Mouse (Mus musculus) embryo, embryonic 11.5 days (tissue): ENCODE data around the gene Mrpl4.

Experiments used
- DNase-seq: peaks from one replicate; pipeline ENCODE4 v3.0.0-alpha.2; 2012; ENCODE audit warnings: low read depth, low spot score

Gene Mrpl4

DNA sequence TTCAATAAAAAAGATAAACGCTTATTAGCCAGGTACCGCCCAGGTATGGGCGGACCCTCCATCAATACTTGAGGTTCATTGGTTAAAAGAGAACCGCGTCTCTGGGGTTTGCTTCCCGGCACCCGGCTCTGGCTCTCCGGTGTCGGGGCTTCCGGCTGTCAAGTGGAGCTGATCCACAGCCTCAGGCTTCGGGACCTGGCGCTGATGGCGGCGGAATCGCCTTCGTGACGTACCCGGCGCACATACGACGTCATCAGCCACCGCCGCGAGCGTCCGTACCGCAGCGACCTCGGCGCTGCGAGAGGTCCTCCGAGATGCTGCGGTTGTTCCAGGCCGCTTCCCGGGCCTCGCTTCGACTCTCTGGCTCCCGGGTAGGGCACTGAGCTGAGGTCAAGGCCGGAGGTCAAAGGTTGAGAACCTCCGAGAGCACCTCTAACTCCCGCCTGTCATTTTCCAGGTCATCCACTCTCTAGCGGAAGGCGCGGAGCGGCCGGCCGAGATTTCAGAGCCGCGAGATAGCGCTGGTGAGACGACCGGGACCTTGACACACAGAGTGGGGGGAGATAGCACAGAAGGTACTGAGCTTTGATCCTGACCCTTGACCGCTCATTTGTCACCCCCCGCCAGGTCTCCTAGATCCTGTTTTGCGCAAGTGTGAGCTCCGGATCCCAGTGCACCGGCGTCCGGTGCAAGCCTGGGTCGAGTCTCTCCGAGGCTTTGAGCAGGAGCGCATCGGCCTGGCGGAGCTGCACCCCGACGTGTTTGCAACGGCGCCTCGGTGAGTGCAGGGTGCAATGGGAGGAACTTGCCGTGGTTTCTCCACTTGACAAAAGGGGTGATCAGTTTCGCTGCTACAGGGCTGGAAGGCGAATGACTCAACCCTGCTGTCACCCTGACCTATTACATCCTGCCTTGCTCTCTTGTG lies at the start of gene Mrpl4:
Gene Mrpl4 (plus strand): TSS at position 112 of the 925 bp plus-strand sequence.
- DNase-seq = peak; percentile 83

DNA sequence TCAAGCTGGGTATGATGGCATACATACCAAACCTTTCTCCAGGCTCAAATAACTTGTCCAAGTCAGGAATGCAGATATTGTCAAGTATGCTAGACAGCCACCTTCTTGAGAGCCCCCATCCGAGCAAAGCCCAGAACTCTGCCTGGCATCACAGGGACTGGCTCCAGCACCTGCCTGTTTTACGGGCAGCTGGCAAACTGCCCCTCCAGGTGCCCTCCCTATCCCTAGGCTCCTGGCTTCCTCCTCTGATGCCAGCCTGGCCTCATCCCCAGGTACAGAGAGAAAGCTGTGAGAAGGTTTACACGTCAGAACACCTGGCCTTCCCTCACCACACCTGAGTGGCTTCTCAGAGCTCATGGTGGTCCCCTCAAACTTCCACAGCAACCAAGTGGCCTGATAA lies 45.5 kb upstream of the Mrpl4 start:
- no peak for DNase-seq

- DNase-seq = no peak
These were observed 43.1 kb upstream of the Mrpl4 start, which contains the start of gene Dnmt1 for GRCm38 (mm10) chr9:20959430-20959938. Gene Dnmt1, minus strand, starts transcription at chr9:20959888.

DNA sequence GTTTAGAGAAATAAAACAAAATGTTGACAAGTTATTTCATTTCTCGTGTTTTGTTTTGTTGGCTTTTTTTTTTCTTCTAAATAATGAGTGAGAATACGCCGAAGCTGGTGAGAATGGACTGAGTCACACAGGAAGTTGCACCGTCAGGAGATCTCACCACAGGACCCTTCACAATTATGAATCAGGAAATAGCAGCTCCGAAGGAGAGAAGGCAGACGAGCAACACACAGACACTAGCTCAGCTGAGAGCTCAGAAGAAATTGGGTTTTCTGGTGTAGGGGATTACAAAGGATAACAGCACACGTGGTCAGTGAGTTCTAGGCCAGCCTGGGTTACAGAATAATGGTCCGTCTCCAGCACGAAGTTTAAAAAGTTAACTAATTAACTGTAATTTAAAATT lies 41.0 kb upstream of the Mrpl4 start:
- DNase-seq = no peak

DNA sequence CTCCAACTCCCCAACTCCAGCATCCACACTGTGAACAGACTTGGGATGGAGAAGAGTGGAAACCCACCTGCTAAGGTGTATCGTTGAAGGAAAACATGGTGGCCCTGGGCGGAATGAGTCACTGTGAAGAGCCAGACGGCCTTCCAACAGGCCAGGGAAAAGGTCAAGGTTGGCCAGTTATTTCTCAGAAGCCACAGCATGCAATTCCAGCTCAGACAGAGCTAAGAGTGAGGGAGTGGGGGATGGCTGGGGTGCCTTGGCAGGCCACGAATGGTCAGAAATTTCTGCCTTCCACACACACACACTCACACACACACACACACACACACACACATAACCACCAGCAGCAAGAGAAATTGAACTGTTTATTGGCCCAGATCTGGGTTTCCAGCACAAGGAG lies 36.9 kb upstream of the Mrpl4 start:
- no peak for DNase-seq

GRCm38 (mm10) chr9:20966008-20966407 lies 36.5 kb upstream of the Mrpl4 start:
- DNase-seq = no peak

GRCm38 (mm10) chr9:20966747-20967146 lies 35.8 kb upstream of the Mrpl4 start:
- DNase-seq = no peak

DNA sequence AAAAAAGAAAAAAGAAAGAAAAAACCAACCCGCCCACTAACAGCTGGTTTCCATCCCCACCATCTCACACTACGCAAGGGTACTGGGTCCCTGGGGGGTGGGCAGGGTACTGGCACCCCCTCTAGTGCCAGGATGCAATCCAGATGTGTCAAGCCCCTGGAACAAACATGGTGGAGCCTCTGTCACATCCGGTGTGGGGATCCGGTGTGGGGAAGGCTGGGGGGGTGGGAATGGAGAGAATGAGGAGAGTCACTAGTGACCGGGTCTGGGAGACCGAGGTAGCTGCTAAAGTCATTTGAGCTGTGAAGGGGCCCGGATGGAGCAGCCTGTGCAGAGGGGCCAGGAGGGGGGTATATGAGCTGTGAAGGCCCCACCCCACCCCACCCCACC lies 30.8 kb upstream of the Mrpl4 start:
- peak; percentile 32 for DNase-seq

- DNase-seq = peak; percentile 37
These were observed 30.2 kb upstream of the Mrpl4 start for GRCm38 (mm10) chr9:20972141-20972992.

GRCm38 (mm10) chr9:20973001-20973681 lies 29.4 kb upstream of the Mrpl4 start:
- DNase-seq = no peak

GRCm38 (mm10) chr9:20973682-20974075 lies 28.9 kb upstream of the Mrpl4 start:
- DNase-seq = no peak

GRCm38 (mm10) chr9:20975431-20976215 lies 26.9 kb upstream of the Mrpl4 start:
- DNase-seq = peak; percentile 51

DNA sequence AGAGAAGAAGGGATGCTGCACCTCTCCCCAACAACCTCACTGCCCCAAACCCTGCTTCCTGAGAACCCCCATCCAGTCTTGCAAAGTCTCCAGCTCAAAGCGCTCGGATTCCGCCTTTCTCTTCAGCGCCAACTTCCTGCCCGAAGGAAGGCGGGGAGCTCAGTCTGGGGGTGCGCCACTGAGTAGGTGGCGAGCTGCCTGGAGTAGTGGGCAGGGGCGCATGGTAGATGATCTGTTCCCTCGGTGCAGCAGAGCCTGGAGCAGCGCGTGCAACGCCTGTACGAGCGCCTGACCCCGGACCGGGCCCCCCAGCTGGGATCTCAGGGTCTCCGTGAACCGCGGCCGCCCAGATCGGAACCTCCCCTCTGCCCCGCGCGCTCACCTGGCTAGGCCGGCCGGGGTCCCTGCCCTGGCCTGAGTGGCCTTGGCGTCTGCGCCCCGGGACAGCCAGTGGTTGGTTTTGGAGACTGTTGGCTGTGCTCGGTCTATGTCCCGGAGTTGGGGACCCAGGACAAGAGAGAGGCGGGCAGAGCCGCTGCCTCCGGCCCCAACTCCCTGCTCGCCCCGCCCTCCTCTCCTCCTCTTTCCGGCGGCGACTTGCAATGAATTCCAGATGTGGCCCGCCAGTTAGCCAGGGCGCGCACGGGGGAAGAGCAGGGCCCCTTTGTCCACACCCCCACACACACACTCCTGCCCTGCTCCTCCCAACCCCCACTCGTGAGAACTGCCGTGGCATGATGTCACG lies 26.1 kb upstream of the Mrpl4 start, which contains the start of gene S1pr2:
Gene S1pr2 (minus strand): TSS at position 566 of the 745 bp plus-strand sequence.
- DNase-seq = peak; percentile 86

DNA sequence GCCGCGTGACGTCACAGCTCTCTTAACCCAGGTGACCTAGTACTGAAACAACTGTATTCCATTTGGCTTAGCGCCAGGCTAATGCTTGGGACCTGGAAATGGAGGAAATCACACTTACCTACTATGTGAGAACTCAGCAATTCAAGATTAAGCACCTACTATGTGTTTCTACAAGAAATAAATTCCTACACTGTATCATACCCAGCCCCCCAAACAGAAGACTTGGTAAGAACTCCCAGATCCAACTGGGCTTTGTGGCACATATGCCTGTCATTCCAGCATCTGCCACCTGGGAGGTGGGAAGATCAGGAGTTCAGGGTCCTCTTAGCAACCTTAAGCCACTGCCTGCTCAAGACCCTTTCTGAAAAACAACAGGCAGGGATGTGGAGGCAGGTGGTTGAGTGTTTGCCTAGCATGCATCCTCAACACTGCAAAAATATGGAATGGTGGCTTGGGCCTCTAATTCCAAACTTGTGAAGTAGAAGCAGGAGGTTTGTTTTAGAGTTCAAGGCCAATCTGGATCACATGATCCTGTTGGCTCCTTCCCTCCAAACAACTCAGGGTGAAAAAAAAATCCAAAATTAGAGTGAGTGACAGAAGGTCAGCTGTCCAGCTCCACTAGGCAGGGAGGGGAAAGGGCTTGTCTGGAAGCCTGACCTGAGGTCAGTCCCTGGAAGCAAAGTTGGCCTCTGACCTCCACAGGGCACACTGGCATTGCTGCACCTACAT lies 25.4 kb upstream of the Mrpl4 start:
- DNase-seq = no peak

- DNase-seq = no peak
These were observed 24.0 kb upstream of the Mrpl4 start for GRCm38 (mm10) chr9:20978409-20979095.

DNA sequence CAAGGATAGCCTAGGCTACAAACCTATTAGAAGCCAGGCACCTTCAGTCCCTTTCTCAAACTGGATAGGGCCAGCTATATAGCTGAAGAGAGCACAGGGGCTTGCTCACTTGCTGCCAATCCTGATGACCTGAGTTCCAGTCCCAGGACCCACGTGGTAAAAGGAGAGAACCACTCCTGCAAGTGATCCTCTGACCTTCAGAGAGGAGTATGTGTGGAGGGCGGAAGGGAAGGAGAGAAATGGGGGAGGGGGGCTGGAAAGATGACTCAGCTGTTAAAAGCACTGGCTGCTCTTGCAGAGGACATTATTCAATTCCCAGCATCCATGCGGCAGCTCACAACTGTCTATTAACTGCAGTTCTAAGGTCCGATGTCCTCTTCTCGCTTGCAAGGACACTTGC lies 23.4 kb upstream of the Mrpl4 start:
- no peak for DNase-seq

DNA sequence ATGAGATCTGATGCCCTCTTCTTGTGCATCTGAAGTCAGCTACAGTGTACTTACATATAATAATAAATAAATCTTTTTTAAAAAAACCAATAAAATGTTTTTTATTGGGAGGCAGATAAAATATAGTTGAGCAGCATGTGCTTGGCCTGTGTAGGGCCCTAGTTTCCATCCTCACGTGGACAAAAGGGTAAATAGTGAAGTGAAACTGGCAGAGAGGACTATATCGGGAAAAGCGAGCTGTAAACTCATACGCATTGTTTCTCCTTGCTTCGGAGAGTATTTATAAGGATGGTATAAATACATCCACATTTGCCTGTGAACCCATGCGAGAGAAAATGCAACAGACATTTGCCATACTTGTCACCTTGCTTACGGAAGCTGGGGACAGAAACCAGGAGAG lies 22.8 kb upstream of the Mrpl4 start:
- DNase-seq = no peak

DNA sequence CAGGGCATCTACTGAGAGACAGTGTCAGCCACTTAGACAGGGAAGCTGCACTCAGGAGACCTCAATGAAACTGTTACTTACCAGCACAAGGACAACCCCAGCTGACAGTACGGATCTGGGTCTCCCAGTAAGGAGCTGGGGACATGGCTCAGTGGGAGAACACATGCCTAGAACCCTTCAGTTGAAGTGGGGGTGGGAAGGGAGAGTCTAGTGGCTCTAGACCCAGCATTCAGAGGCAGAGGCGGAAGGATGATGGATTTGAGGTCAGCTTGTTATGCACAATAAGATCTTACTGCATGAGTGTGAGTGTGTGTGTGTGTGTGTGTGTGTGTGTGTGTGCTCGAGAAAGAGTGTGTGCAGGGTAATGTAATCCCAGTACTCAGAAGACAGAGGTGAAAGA lies 20.4 kb upstream of the Mrpl4 start:
- DNase-seq = no peak

- no peak for DNase-seq
These were observed 19.4 kb upstream of the Mrpl4 start for GRCm38 (mm10) chr9:20983169-20983568.
